Mouse (Mus musculus) layer of hippocampus, postnatal 25 days (tissue): ENCODE results near the gene Hist1h2ap. TPM values are rescaled to one million over a fixed set of nuclear protein-coding genes. Genes with fewer than 3 reads are reported as not detected.
"Not testable (repeated sequence)": the region's sequence is repeated elsewhere in the genome, so short reads cannot be mapped to it uniquely, and the experiment has no call there.

Experiments used
- DNase-seq, 2 experiments: peaks; one replicate each; pipeline ENCODE4 v3.0.0; 2022; ENCODE audit warnings: mixed read lengths in 2 of 2, low spot score in 1 of 2; ENCODE audit errors: extremely low spot score in 1 of 2
- microRNA-seq, 2 experiments: library from miRNA; unstranded; fragments of <30 nt; microRNA quantifications; one replicate each; pipeline ENCODE4 v1.2.0; 2021
- total RNA-seq, 2 experiments: library from RNA; stranded (reverse); gene quantifications; 2 replicates each; pipeline ENCODE4 v1.2.3; 2021

Gene Hist1h2ap
- total RNA-seq, 2 experiments from 2014 or later = 16.2 to 31.8 TPM

DNA sequence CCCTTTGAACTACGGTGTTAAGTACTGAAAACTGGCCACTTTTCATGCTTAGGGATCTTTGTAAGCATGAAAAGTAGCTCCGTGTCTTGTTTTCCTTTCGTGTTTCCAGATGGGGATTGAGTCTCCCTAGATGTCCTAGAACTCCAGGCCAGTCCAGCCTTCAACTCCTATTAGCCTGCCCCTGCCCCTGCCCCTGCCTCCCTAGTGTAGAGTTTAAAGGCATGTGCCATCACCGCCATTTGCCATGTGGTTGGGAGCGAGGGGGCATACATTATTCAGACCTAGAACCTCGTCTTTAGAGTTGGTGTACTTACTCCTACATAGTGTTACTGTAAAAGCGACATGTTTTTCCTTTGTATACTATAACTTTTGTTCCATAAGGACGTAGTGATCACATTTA, 22.2 kb downstream of the Hist1h2ap start:
- DNase-seq = not testable (repeated sequence)

GRCm38 (mm10) chr13:21810073-21810472, 23.2 kb downstream of the Hist1h2ap start, which contains the start of the genes Hist1h2bq and Hist1h2ao:
Hist1h2bq (minus strand) TSS chr13:21810197.
Hist1h2ao (plus strand) TSS chr13:21810465.
- DNase-seq = not testable (repeated sequence)

- DNase-seq = not testable (repeated sequence)
Measured at GRCm38 (mm10) chr13:21803058-21803457, 30.2 kb downstream of the Hist1h2ap start.

- DNase-seq = not testable (repeated sequence)
Measured at GRCm38 (mm10) chr13:21797163-21797562, 36.1 kb downstream of the Hist1h2ap start.

GRCm38 (mm10) chr13:21795584-21795983, 37.7 kb downstream of the Hist1h2ap start:
- DNase-seq = no peak

GRCm38 (mm10) chr13:21790601-21791283, 42.6 kb downstream of the Hist1h2ap start:
- no peak for DNase-seq

- DNase-seq = no peak
Measured at GRCm38 (mm10) chr13:21789925-21790324, 43.4 kb downstream of the Hist1h2ap start.

- no peak for DNase-seq
Measured at GRCm38 (mm10) chr13:21787760-21788593, 45.3 kb downstream of the Hist1h2ap start.

DNA sequence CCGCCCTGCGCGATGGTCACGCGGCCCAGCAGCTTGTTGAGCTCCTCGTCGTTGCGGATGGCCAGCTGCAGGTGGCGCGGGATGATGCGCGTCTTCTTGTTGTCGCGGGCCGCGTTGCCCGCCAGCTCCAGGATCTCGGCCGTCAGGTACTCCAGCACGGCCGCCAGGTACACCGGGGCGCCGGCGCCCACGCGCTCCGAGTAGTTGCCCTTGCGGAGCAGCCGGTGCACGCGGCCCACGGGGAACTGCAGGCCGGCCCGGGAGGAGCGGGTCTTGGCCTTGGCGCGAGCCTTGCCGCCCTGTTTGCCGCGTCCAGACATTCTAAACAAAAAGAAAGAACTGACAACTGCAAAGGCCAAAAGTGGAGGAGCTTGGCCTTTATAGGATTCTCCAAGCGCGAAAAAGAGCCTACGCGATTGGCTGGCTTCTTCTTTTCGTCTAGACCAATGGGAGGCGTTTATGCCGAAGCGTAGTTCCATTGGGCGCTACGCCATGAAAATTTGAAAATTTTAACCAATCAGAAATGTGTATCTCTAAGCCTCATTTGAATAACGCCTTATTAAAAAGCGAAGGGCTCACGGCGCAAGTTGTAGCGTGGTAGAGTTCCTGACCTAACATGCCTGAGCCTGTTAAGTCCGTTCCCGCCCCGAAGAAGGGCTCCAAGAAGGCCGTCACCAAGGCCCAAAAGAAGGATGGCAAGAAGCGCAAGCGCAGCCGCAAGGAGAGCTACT, 46.2 kb downstream of the Hist1h2ap start, which contains the start of the genes Hist1h2an and Hist1h2bp:
Gene Hist1h2an, minus strand, starts transcription at position 320 of the 731 bp plus-strand sequence.
Gene Hist1h2bp, plus strand, starts transcription at position 563 of the 731 bp plus-strand sequence.
- DNase-seq = peak; percentile 61 to 62

DNA sequence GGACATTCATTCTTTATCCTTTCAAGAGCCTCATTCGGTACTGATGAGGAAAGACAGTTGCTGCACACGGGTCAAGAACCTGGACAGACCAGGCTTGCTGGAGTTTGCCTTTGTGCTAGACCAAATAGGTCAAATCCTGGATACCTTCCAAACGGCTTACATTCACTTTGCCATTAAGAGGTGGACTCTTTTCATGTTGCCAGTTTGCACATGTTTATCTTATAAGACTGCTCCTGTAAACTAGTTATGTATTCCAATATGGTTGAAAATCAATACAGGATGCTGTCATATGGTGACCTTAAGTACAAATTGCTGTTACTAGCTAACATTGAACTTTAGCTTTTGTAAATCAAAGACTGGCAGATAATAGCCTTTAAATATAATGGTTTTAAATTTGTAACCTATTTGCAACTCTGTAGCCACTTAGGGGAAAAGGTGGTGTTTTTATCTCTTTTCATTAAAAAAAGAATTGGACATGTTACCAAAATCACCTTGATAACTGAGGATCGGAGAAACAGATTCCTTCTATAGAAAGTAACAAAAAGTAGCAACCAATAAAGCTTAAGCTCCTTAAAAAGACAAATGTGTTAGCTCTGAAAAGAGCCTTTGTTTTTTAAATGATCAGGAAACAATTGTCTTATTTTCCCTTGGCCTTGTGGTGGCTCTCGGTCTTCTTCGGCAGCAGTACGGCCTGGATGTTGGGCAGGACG, 47.0 kb downstream of the Hist1h2ap start:
- DNase-seq = no peak

- no peak for DNase-seq
Measured at GRCm38 (mm10) chr13:21784311-21784710, 49.0 kb downstream of the Hist1h2ap start.

DNA sequence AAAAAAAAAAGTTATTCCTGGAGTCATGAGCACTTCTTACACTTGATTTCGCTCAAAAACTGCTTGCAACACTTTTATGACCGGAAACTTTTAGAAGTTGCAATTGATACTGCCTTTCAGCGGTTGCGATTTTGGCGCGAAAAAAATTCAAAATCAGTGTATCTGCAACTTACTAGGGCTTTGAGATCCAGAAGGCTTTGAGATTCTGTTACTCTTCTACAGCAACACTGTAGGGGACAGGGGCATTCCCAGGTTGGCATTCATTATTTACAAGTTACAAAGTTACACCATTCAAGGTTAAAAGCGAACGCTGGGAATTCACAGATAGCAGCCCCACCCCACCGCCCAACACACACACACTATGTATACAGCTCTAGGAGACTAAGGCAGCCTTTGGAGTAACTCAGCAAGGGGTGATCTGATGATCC, 49.6 kb downstream of the Hist1h2ap start:
- peak in 1 of 2 experiments; percentile 21 for DNase-seq

DNA sequence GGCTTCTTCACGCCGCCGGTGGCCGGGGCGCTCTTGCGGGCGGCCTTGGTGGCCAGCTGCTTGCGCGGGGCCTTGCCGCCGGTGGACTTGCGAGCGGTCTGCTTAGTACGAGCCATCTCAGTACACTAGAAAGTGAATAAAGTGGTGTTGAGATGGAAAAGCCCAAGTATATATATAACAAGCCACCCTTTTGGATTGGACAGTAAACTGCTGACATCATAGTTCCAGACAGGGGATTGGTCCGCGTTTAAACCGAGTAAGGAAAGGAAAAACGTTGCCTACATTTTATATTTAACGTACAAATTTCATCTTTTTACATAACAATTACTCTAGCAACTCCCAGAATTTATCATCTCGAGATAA, 50.1 kb downstream of the Hist1h2ap start, which contains the start of gene Hist1h3i:
Gene Hist1h3i, minus strand, starts transcription at position 116 of the 363 bp plus-strand sequence.
- peak; percentile 24 to 36 for DNase-seq

Small RNA genes lying within 50 kb of the gene (microRNA-seq; reads per million reads assigned to microRNA genes)
- gene Gm19658 (0 reads per million in 2 experiments), gene Gm44346 (0 reads per million in 2 experiments), gene Gm44466 (0 reads per million in 2 experiments)

Other genes with a start within 250 kb of the Hist1h2ap start
- gene Olfr1362, start 219.5 kb downstream of the Hist1h2ap start, total RNA-seq = not detected
- gene Olfr11, start 191.0 kb downstream of the Hist1h2ap start, total RNA-seq = not detected
- gene Olfr1361, start 170.1 kb downstream of the Hist1h2ap start, total RNA-seq = not detected
- not detected for gene Olfr1360, start 156.1 kb downstream of the Hist1h2ap start, total RNA-seq
- not detected for gene Olfr1359, start 135.4 kb downstream of the Hist1h2ap start, total RNA-seq
- 10 to 100 TPM; 32.0 to 37.1 TPM for gene Hist1h2bl, start 117.4 kb downstream of the Hist1h2ap start, total RNA-seq
- 10 to 100 TPM; 25.2 to 27.6 TPM for gene Hist1h2ai, start 117.1 kb downstream of the Hist1h2ap start, total RNA-seq
- 10 to 100 TPM; 51.7 to 65.0 TPM for gene Hist1h3h, start 115.8 kb downstream of the Hist1h2ap start, total RNA-seq
- gene Hist1h2bm, start 111.5 kb downstream of the Hist1h2ap start, total RNA-seq = 1 to 10 TPM; 6.5 to 8.1 TPM
- 10 to 100 TPM; 17.6 to 19.5 TPM for gene Hist1h4j, start 98.4 kb downstream of the Hist1h2ap start, total RNA-seq
- gene Hist1h4k, start 83.0 kb downstream of the Hist1h2ap start, total RNA-seq = 100 to 1,000 TPM; 272 to 320 TPM
- 10 to 100 TPM; 10.9 to 18.2 TPM for gene Hist1h2ak, start 79.7 kb downstream of the Hist1h2ap start, total RNA-seq
- 10 to 100 TPM in 1 of 2 experiments, 1 to 10 TPM in 1; 8.6 to 12.1 TPM for gene Hist1h2bn, start 79.4 kb downstream of the Hist1h2ap start, total RNA-seq
- 1 to 10 TPM; 7.3 to 9.3 TPM for gene Hist1h1b, start 52.9 kb downstream of the Hist1h2ap start, total RNA-seq
- 10 to 100 TPM; 58.3 to 73.7 TPM for gene Hist1h3i, start 50.1 kb downstream of the Hist1h2ap start, total RNA-seq
- 1 to 10 TPM; 1.9 to 3.0 TPM for gene Hist1h2an, start 46.3 kb downstream of the Hist1h2ap start, total RNA-seq
- gene Hist1h2bp, start 46.0 kb downstream of the Hist1h2ap start, total RNA-seq = 10 to 100 TPM in 1 of 2 experiments, 1 to 10 TPM in 1; 5.0 to 13.2 TPM
- 10 to 100 TPM; 42.6 to 56.9 TPM for gene Hist1h2bq, start 23.3 kb downstream of the Hist1h2ap start, total RNA-seq
- 10 to 100 TPM; 31.1 to 33.0 TPM for gene Hist1h2ao, start 23.0 kb downstream of the Hist1h2ap start, total RNA-seq
- gene Hist1h4m, start 21.8 kb downstream of the Hist1h2ap start, total RNA-seq = 100 to 1,000 TPM; 199 to 299 TPM
- gene Hist1h4n, start 1.3 kb downstream of the Hist1h2ap start, total RNA-seq = 10 to 100 TPM; 21.0 to 38.5 TPM
- gene Hist1h2br, start 236 bp upstream of the Hist1h2ap start, total RNA-seq = 10 to 100 TPM; 42.1 to 57.8 TPM
- gene Zfp184, start 111.6 kb upstream of the Hist1h2ap start, total RNA-seq = 1 to 10 TPM; 2.9 to 4.2 TPM
- gene Pom121l2, start 147.7 kb upstream of the Hist1h2ap start, total RNA-seq = not detected
- under 1 TPM; 0.42 to 0.57 TPM for gene Prss16, start 176.2 kb upstream of the Hist1h2ap start, total RNA-seq
- gene Hist1h2ah, start 202.1 kb upstream of the Hist1h2ap start, total RNA-seq = 10 to 100 TPM; 22.3 to 38.6 TPM
- 10 to 100 TPM; 15.7 to 30.9 TPM for gene Hist1h2bk, start 202.4 kb upstream of the Hist1h2ap start, total RNA-seq
- gene Hist1h4i, start 207.9 kb upstream of the Hist1h2ap start, total RNA-seq = 10 to 100 TPM; 64.2 to 71.4 TPM
- 10 to 100 TPM in 1 of 2 experiments, 1 to 10 TPM in 1; 7.1 to 18.2 TPM for gene Hist1h2ag, start 209.4 kb upstream of the Hist1h2ap start, total RNA-seq
- gene Hist1h2bj, start 209.7 kb upstream of the Hist1h2ap start, total RNA-seq = 10 to 100 TPM; 15.1 to 18.5 TPM